Mouse (Mus musculus): ENCODE measurements around the gene Pkp4. TPM values are rescaled to one million over a fixed set of nuclear protein-coding genes. Genes with fewer than 3 reads are reported as not detected.

Pkp4 gene
- polyA plus RNA-seq, 1 experiment from 2014 or later, result 30.4 TPM

DNA sequence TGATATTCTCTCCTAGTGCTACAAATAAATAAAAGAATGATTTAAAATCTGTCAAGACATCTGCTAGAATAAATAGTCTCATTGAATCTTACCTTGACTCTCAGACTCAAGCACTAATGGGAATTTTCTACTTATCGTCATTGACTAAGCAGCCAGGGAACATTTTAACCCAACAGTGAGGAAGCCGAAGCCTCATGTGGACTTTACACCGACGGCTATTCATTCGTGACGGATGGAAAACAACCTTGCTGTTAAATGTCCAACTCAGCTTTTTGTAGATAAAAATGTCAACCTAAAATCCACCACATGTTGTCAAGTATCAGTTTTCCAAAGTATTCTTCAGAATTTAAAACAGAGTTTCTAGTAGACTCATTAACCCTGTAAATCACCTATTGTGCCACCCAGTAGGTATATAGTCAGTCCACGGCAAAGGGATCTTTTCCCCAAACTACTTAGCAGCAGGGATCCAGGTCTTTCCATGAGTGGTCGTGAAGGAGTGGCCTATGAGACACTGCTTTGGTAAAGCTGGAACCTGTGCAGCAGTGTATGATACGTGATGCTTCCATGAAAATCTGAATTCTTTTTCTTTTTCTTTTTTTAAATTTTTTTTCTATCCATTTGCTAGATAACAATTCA is 9.0 kb downstream of the Pkp4 start:
- H3K4me1 ChIP-seq, result peaks cover 6% of the 10 kb centered on the region
- ATAC-seq (ENCODE audit: insufficient read depth, low FRiP score, low read depth), result no peak
- no peak overlapping the region for H3K4me2 ChIP-seq
- no peak overlapping the region for H3K4me3 ChIP-seq (replicated peaks)
- H3K27ac ChIP-seq, result peak overlapping the region; percentile 44; the same call in 1 of the 2 replicates
- no peaks in the 10 kb centered on the region for H3K9me3 ChIP-seq
- no peaks in the 10 kb centered on the region for H3K36me3 ChIP-seq
- H3K27me3 ChIP-seq (replicated peaks), result no peaks in the 10 kb centered on the region
- WGBS, result 44% methylated on average over 9 of the region's 9 CpGs
- H3K9ac ChIP-seq, result no peak overlapping the region

DNA sequence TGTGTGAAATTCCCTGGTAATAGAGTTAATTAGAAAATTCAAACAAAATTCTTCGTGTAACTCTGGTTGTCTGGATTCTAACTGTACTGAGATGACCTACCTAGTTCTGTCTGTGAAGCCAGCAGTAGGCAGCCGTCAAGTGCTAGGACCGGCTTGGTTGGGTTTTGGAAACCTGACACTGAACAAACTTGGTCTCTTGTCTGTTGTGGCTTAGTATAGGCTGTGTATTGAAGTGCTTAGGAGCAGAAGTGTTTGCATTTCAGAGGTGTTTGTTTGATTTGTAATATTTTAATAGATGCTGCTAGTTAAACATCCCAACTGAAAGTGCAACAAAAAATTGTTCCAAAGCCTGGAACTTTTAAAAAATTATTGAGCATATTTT is 9.5 kb downstream of the Pkp4 start:
- H3K27ac ChIP-seq, result no peak overlapping the region
- WGBS, result 60% methylated on average over 3 of the region's 3 CpGs
- no peak overlapping the region for H3K9ac ChIP-seq
- no peaks in the 10 kb centered on the region for H3K36me3 ChIP-seq
- H3K27me3 ChIP-seq (replicated peaks), result no peaks in the 10 kb centered on the region
- H3K4me2 ChIP-seq, result no peak overlapping the region
- no peaks in the 10 kb centered on the region for H3K9me3 ChIP-seq
- H3K4me1 ChIP-seq, result peaks cover 6% of the 10 kb centered on the region
- H3K4me3 ChIP-seq (replicated peaks), result no peak overlapping the region
- ATAC-seq (ENCODE audit: insufficient read depth, low FRiP score, low read depth), result peak; percentile 77; the same call in 1 of the 2 replicates

DNA sequence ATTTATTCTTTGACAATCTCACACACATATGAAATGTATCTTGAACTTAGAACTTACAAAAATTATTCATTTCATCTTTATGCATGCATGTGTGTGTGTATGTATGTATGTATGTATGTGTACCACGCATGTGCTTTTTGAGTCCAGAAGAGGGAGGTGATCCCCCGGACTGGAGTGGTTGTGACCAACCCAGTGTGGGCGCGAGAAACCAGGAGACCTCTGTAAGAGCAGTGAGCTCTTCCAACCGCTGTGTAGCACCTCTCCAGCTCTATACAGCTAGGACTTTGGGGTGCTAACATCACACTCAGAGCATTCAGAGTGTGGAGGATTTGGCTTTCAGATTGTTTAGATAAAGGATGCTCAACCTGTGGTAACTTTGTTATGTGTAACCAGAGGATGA is 9.9 kb downstream of the Pkp4 start:
- H3K9me3 ChIP-seq, result no peaks in the 10 kb centered on the region
- WGBS, result 93% methylated on average over 5 of the region's 5 CpGs
- H3K4me3 ChIP-seq (replicated peaks), result no peak overlapping the region
- no peak overlapping the region for H3K9ac ChIP-seq
- no peak for ATAC-seq (ENCODE audit: insufficient read depth, low FRiP score, low read depth)
- no peaks in the 10 kb centered on the region for H3K27me3 ChIP-seq (replicated peaks)
- H3K4me1 ChIP-seq, result peaks cover 6% of the 10 kb centered on the region
- H3K4me2 ChIP-seq, result no peak overlapping the region
- H3K27ac ChIP-seq, result no peak overlapping the region
- H3K36me3 ChIP-seq, result no peaks in the 10 kb centered on the region

DNA sequence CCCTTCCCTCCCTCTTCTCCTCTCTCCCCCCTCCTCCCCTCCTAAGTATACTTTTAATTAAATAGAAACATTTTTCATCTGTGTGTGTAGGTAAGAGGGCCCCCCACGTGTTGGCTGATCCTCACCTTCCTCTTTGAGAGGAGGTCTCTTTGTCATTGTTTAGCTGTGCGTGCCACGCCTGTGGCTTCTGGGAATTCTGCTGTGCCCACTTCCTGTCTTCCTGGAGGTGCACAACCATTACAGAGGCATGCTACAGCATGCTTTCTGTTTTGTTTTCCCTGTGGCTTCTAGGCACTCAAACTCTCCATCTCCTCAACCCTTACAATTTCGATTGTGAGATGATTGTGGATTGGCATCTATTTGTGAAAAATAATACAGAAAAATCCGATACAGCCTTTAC is 10.9 kb downstream of the Pkp4 start:
- Histone ChIP-seq H3K4me1 (peaks cover 8% of the 10 kb centered on the region), H3K27ac (no peak overlapping the region), H3K4me2 (no peak overlapping the region), H3K4me3 (replicated peaks) (no peak overlapping the region), H3K9me3 (no peaks in the 10 kb centered on the region), H3K36me3 (no peaks in the 10 kb centered on the region), H3K9ac (no peak overlapping the region), H3K27me3 (replicated peaks) (no peaks in the 10 kb centered on the region)
- 62% methylated on average over 5 of the region's 5 CpGs for WGBS
- no peak for ATAC-seq (ENCODE audit: insufficient read depth, low FRiP score, low read depth)

DNA sequence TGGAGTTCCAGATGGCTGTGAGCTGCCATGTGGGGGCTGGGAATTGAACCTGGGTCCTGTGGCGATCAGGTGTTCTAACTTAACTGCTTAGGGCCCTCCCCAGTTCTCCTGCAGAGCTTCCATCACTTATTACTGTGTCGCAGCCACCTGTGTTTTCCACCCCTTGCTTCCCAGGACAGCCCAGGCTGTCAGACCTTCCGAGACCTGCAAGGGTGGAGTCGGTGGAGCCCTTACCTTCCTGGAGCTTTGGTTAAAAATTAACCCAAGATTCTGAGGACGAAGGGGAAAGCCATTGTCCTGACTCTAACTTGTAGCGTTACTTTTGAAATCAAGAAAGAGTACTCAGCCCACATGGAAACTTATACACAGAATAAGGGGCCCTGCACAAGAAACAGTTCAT is 15.3 kb downstream of the Pkp4 start:
- Histone ChIP-seq H3K9ac (no peak overlapping the region), H3K27ac (peak overlapping the region; percentile 80), H3K27me3 (replicated peaks) (no peaks in the 10 kb centered on the region), H3K9me3 (no peaks in the 10 kb centered on the region), H3K4me3 (replicated peaks) (no peak overlapping the region), H3K36me3 (no peaks in the 10 kb centered on the region), H3K4me1 (peaks cover 25% of the 10 kb centered on the region), H3K4me2 (peak overlapping the region; percentile 37; the same call in 1 of the 2 replicates)
- peak; percentile 86 for ATAC-seq (ENCODE audit: insufficient read depth, low FRiP score, low read depth)
- 64% methylated on average over 6 of the region's 6 CpGs for WGBS

GRCm38 (mm10) chr2:59178191-59178590 is 17.5 kb downstream of the Pkp4 start:
- Histone ChIP-seq H3K9ac (no peak overlapping the region), H3K9me3 (no peaks in the 10 kb centered on the region), H3K4me1 (peaks cover 19% of the 10 kb centered on the region), H3K4me3 (replicated peaks) (no peak overlapping the region), H3K36me3 (no peaks in the 10 kb centered on the region), H3K27ac (peak overlapping the region; percentile 74; the same call in 1 of the 2 replicates), H3K4me2 (no peak overlapping the region), H3K27me3 (replicated peaks) (no peaks in the 10 kb centered on the region)
- ATAC-seq (ENCODE audit: insufficient read depth, low FRiP score, low read depth), result no peak
- 75% methylated on average over 8 of the region's 8 CpGs for WGBS

DNA sequence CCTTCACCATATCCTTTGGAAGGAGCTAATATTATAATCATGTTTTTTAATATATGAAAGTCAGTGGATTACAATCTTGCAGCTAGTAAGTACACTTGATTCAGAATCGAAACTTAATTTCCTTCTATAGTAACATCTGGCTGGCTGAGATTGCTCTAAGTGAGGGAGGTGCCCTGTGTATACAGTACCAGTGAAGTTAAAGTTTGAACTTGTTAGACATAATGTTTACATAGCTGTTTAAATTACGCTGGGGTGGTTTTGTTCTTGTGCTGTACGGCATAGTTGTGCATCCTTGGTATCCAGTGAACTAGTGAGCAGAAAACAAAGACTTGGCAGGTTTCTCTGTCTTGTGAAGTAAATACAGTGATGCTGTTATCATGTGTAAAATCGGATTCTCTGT is 18.3 kb downstream of the Pkp4 start:
- Histone ChIP-seq H3K4me3 (replicated peaks) (no peak overlapping the region), H3K27ac (peak overlapping the region; percentile 74; the same call in 1 of the 2 replicates), H3K4me2 (0 out of 2 replicates have a peak overlapping the region, but pooled peaks have one; percentile 14), H3K4me1 (peaks cover 19% of the 10 kb centered on the region), H3K9ac (no peak overlapping the region), H3K9me3 (no peaks in the 10 kb centered on the region), H3K27me3 (replicated peaks) (no peaks in the 10 kb centered on the region), H3K36me3 (no peaks in the 10 kb centered on the region)
- WGBS, result 23% methylated on average over 4 of the region's 4 CpGs
- ATAC-seq (ENCODE audit: insufficient read depth, low FRiP score, low read depth), result peak; percentile 64

DNA sequence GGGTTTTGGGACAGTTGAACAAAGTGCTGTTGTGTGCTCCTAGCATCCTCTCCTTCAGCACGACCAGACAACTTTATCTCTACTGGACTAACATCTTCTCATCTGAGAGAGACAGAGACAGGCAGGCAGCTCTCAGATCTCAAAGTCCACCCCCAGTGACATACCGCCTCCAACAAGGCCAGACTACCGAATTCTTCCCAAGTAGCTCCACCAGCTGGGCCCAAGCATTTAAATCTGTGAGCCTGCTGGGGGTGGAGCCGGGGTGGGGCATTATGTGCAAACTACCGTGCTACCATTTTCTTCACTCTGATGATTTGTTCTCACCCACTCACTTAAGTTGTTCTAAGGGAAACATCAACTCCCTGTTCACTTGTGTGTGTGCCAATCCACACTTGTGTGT is 18.8 kb downstream of the Pkp4 start:
- Histone ChIP-seq H3K27ac (no peak overlapping the region), H3K4me1 (peaks cover 19% of the 10 kb centered on the region)
- no peak for ATAC-seq (ENCODE audit: insufficient read depth, low FRiP score, low read depth)

GRCm38 (mm10) chr2:59181321-59182113 is 20.9 kb downstream of the Pkp4 start:
- Histone ChIP-seq H3K4me2 (no peak overlapping the region), H3K27me3 (replicated peaks) (no peaks in the 10 kb centered on the region), H3K4me1 (peaks cover 17% of the 10 kb centered on the region), H3K27ac (no peak overlapping the region), H3K9me3 (no peaks in the 10 kb centered on the region), H3K9ac (no peak overlapping the region), H3K36me3 (no peaks in the 10 kb centered on the region), H3K4me3 (replicated peaks) (no peak overlapping the region)
- WGBS, result 83% methylated on average over 15 of the region's 15 CpGs
- no peak for ATAC-seq (ENCODE audit: insufficient read depth, low FRiP score, low read depth)

More for the DNA sequence above, 18.8 kb downstream of the Pkp4 start:
- no peak overlapping the region for H3K4me2 ChIP-seq
- WGBS, result 45% methylated on average over 5 of the region's 5 CpGs
- no peak overlapping the region for H3K4me3 ChIP-seq (replicated peaks)
- no peaks in the 10 kb centered on the region for H3K36me3 ChIP-seq
- H3K27me3 ChIP-seq (replicated peaks), result no peaks in the 10 kb centered on the region
- no peaks in the 10 kb centered on the region for H3K9me3 ChIP-seq
- no peak overlapping the region for H3K9ac ChIP-seq

DNA sequence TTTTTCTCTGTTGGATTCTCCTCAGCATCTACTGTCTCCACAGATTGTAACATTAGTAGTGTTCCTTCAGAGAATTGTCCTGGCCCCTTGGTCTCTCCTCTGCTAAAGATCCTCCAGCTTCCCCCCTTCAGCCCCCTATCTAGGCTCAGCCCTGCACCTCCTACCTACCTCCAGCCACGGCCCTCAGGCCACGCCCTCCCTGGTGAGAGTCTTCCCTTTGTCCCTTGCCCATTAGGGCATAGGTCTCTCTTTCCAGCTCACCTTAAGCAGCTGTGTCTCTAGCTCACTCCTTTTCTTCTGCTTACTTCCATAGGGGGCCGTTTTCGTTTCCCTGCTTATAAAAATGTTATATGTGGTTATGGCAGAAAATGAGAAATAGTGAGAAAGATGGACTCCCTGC is 22.9 kb downstream of the Pkp4 start:
- WGBS, result 78% methylated on average over 4 of the region's 4 CpGs
- H3K9me3 ChIP-seq, result no peaks in the 10 kb centered on the region

DNA sequence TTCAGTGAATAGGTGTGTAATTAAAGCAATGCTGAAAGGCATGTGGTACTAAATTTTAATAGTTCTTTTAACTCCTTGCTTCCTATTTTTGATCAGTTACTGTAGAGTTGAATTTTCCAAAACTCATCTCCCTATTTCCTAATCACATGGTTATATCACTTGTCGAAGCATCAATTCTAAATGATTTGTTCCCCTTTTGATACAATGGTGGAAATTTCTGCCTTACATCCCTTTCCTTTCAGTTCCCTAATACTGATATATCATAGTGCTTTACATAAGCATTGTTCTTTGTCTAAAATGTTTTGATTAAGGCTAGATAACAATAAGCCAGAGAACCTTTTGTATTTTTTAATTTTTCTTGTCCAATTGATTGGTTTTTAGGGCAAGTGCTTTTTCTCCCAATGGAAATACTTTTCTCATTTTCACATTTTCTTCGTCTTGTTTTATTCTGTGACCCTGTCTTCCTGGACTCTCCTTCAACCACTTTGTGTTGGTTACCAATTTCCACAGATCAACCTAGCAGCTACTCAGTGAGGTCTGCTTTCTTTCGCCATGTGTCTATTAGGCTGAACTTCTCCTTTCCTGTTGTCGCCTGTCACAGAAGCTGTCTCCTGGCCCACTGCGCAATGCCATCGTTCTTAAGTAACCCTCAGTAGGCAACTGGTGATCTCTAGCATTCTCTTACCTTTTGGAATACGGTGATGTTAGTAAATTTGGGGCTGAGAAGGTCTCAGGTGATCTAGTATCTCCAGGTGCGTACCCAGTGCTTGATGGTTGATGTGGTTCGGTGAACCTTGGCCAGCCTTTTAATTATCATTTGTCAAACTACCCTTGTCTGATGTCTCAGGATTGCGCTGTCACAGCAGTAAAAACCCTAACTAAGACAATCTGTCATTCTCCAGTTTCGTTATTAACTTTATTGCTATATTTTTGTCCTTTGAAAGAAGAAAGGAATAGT is 23.7 kb downstream of the Pkp4 start:
- H3K9ac ChIP-seq, result no peak overlapping the region
- H3K36me3 ChIP-seq, result 0 out of 2 replicates have a peak, but pooled peaks cover 6% of the 10 kb centered on the region
- H3K4me3 ChIP-seq (replicated peaks), result no peak overlapping the region
- H3K27ac ChIP-seq, result no peak overlapping the region
- no peak overlapping the region for H3K4me2 ChIP-seq
- H3K9me3 ChIP-seq, result no peaks in the 10 kb centered on the region
- no peak for ATAC-seq (ENCODE audit: insufficient read depth, low FRiP score, low read depth)
- no peaks in the 10 kb centered on the region for H3K27me3 ChIP-seq (replicated peaks)
- 89% methylated on average over 11 of the region's 11 CpGs for WGBS
- peaks cover 8% of the 10 kb centered on the region for H3K4me1 ChIP-seq

More for the DNA sequence above, 22.9 kb downstream of the Pkp4 start:
- no peak for ATAC-seq (ENCODE audit: insufficient read depth, low FRiP score, low read depth)
- Histone ChIP-seq H3K4me2 (no peak overlapping the region), H3K4me1 (peaks cover 13% of the 10 kb centered on the region), H3K9ac (no peak overlapping the region), H3K27ac (no peak overlapping the region), H3K27me3 (replicated peaks) (no peaks in the 10 kb centered on the region), H3K4me3 (replicated peaks) (no peak overlapping the region), H3K36me3 (0 out of 2 replicates have a peak, but pooled peaks cover 6% of the 10 kb centered on the region)

Data from stomach, embryonic 15.5 days (tissue).